Mouse (Mus musculus) lung, postnatal 10 days (tissue): ENCODE results near the gene 4930404H24Rik.

Source experiments
- DNase-seq: peaks from one replicate; pipeline ENCODE4 v3.0.0; 2021

4930404H24Rik gene

DNA sequence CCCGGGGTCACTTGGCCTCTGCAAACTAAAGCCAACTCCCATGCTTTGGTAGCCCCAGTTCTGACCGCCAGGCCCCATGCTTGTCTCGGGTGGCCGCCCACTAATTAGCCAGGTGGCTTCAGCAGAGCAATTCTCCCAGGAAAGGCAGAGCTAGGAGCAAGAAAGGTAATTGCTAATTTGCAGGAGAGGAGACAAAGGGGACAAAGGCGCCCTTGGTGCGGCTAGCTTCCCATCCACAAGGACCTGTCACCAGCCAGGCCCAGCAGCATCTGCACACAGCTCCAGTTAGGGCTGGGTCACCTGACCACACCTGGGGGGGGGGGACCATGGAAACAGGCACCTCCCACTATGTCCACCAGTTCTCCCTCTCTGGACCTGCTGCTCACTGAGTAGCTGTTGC, 19.0 kb downstream of the 4930404H24Rik start:
- DNase-seq = no peak

DNA sequence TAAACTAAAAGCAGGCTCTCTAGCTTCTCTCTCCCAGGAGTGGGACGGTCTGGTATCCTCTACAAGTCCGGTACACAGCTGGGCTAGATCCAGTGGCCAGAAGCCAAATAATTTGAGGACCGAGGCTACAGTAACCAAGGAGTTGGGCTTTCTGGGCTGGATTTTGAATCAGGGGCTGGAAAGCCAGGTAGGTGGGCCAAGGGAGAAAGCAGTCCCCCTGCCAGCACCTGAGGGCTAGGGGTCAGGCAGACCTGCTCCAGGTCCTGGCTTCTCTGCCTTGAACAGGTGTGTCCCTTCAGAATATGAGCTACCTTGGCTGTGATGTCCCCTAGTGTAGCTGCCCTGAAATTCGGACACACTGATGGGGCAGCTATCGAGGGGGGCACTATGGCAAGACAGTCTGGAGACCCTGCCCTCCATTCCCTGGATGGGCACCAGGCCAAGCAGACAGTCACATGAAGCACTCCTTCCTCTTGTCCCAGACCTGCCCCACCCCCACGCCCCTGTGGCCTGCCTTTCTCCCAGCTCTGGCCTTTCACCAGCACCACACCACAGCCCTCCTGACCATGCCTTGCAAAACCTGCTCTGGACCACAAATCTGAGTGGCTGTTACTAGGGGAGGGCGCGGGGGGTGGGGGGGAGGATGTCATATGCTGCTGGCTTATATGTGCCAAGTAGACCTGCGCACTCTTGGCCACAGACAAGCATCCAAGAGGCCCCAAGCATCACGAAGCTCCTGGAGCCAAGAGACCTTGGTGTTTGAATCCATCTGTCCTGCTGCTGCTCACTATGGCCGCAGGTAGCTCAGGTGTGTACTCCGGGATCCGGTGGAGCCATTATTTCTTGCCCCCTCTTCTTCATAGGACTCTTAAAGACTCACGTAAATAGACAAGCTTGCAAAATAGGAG, 20.1 kb downstream of the 4930404H24Rik start:
- DNase-seq = peak; percentile 34

DNA sequence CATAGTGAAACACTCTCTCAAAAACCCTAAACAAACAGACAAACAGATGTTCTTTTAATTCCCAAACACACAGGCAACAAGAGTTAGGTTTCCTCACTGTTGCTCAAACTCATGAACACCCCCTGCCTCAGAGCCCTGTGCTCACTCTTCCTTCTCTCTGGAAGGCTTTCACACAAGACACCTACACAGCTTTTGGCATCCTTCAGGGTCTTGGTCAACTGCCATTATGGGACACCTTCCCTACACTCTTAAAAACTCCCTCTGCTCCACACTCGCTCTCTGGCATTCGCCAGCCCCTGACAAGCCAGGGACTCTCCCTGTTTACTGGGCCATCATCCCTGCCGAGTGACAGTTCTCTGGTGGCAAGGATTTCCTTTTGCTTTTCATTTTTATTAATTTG, 21.4 kb downstream of the 4930404H24Rik start:
- no peak for DNase-seq

DNA sequence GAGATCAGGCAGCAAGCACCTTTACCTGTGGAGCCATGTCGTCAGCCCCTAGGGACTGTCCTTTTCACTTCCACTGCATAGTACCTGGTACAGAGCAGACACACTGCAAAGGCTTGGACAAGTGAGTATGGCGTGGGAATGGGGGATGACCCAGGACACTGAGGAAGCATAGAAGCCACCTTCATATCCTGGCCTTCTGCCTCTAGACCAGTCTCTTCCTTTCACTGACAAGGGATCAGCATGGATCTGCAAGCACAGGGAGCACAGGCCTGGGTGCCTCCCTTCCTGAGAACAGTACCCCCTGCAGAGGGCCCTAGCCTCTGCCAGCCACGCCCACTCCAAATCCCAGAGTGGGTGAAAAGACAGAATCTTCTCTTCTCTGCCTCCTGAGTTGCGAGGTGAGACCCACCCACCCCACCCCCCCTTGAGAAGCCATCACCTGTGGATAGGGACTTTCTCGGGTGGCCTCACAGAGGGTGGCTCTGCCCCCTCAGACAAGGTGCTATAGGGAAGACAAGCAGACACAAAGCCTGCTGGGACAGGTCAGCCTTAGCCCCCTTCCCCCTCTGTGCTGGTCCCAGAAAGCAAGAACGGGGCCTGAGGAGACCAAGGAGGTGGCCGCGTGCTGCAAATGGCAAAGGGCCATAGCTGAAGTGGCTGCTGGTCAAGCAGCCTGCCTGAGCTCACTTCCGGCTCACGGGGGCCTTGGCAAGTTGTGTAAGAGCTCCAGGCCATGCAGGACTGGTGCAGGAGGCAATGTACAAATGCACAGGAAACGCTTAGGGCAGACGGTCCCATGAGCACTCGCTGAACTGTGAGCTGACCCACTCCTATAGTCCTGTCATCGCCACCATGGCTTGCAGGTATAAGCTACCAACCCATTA, 22.1 kb downstream of the 4930404H24Rik start:
- DNase-seq = peak; percentile 69

DNA sequence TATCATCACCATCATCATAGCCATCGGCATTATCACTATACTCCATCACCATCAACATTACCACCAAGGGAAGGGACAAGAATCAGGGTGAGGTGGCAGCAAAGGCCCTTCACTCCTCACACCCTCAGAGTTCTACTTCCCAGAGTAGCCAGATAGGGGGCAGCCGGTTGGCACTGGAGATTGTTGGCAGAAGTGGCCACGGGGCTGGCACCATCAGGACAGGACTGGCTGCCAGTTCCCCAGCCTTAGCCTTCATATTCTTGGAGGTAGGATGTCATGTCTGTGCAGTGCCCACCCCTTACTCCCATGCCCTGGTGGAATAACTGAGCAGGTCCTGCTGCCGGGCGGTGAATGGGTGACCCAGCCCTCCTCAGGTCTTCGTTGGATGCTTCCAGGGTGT, 23.0 kb downstream of the 4930404H24Rik start:
- DNase-seq = no peak

DNA sequence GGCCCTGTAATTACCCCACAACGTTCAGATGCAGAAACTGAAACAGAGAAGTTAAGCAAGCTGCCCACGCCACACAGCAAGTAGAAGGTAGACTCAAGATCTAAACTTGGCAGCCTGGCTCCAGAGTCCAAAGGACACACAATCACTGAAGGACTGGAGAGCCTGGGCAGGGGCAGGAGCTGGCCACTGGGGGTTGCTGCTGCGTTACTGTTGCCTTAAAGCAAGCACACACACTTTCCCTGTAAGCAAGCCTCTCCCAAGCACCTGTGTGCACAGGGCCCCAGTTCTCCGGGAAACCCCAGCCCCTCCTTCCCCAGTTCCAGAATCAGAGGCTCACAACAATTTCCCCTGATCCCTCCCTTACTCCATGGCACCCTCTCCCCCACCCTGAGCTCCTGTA, 24.4 kb downstream of the 4930404H24Rik start:
- no peak for DNase-seq

DNA sequence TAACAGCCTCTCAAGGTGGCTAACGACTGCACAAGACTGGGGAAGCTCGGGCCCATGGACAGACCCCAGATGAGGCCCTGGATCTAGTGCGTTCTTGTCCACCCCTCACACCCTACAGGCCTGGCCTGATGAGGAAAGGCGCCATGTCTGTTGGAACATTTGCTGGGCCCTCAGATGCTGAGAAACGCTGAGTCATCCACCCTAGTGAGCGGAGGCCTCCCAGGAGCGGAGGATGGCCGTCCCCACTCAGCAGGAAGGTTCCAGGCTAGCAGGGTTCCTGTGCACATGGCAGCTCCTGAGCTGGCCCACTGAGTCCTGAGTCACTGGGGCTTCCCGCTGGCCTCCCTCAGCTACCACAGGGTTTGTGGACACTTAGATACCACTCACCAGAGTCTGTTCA, 27.5 kb downstream of the 4930404H24Rik start:
- no peak for DNase-seq

DNA sequence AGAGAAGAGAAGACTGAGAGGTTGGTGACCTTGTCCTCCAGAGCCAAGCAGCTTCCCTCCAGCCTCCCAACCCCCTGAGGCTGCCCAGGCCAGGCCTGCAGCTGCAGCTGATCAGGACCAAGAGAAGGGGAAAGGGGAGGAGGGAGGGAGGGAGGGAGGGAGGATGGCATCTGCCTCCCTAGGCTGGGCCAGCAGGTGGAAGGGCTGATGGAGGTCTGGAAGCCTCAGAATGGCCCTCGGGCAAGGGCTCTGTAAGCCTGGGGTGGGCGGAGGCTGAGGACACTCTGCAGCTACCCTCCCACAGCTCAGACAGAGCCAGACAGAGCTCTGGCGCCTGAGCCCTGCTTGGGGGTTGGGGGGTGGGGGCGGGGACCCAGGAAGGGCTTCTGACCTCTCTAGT, 29.7 kb downstream of the 4930404H24Rik start:
- DNase-seq = no peak

DNA sequence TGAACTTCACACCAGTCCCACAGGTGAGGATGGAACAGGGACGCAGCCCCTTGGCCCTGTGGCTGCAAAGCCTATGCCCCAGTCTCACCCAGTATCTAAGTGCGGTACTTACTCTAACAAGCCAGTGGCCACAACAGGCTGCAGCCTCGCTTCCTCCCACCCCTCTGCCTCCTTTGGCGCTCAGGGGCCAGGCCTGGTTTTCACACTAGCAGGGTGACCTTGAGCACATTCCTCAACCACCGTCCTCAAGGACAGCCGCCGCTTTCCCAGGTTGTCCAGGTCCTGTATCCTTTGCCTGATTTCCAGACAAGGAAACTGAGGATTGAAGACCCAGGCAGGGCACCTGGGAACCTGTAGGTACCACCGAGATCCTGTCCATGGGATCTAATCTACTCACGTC, 30.6 kb downstream of the 4930404H24Rik start:
- DNase-seq = no peak

DNA sequence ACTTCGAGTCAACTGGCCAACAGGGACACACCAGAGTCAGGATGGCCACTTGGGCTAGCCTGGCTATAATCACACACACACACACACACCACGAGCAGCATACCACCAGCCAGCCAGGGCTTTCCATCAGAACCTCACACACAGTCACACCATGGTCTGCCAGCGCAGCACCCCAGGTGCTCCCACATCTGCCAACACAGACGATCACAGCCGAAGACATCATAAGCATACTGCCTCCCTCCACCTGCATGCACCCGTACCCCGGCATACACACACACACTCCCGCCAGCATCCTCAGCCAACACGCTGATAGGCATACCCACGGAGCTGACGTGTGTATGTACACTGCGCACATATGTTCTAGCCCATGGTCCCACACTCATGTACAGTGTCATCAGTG, 31.1 kb downstream of the 4930404H24Rik start:
- no peak for DNase-seq

DNA sequence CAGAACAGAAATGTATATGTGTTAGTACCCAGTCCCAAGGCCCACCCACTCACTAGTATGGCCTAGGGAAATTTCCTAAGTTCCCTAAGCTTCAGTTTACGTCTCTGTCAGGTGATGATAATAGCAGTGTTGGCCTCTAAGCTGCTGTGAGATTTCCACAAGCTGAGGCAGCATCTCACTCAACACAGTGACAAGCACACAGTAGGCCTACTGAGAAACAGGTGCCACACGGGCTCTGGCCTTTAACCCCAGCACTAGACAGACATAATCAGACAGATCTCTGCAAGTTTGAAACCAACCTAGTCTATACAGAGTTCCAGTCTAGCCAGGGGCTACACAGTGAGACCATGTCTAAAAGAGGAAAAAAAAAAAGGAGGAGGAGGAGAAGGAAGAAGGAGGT, 32.1 kb downstream of the 4930404H24Rik start:
- no peak for DNase-seq

DNA sequence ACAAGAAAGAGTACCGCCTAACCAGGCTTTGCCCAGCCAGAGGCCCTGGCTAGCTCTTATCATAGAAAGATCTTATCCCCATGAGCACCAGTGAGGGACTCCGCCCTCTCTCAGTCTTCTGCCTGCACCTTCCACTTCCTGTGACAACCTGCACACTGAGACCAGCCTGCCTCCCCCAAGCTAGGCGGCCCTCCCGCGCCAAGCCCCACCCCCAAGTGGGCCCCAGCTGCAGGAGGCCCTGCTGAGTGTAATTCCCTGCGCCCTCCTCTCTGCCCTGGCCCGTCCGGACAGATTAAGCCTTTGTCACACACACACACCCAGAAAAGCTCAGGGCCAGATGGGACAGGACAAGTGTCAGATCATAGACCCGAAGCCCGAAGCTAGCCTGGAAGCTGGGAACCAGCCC, 33.3 kb downstream of the 4930404H24Rik start:
- peak; percentile 26 for DNase-seq

DNA sequence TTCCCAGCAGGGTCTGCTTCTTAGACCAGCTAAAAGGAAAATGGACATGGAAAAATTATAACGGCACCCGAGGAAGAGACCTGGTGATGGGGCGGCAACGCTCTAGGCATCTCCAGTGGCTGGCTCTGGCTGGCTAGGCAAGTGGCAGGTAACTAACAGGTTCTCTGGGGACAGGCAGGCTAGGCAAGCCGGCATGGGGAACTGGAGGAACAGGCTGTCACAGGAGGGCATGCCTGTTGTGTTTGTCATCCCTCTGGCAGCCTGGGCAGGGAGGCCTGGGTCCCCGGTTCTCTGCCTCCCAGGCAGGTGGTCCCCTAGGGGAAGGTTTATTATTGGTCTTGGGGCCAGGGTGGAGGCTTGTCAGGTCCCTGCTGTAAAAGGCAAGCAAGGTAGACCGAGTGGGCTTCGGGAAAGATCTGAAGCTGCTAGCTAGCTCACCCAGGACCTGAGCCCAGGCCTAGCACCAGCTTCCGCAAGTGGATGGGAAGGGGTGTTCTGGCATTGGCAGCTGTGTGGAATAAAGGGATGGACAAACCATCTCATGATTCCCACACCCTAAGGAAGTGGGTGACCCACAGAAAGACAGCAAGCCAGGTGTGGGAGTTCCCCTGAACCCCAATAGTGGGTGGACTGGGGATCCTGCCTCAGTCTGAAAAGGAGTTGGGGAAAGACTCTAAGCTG, 34.4 kb downstream of the 4930404H24Rik start:
- no peak for DNase-seq

DNA sequence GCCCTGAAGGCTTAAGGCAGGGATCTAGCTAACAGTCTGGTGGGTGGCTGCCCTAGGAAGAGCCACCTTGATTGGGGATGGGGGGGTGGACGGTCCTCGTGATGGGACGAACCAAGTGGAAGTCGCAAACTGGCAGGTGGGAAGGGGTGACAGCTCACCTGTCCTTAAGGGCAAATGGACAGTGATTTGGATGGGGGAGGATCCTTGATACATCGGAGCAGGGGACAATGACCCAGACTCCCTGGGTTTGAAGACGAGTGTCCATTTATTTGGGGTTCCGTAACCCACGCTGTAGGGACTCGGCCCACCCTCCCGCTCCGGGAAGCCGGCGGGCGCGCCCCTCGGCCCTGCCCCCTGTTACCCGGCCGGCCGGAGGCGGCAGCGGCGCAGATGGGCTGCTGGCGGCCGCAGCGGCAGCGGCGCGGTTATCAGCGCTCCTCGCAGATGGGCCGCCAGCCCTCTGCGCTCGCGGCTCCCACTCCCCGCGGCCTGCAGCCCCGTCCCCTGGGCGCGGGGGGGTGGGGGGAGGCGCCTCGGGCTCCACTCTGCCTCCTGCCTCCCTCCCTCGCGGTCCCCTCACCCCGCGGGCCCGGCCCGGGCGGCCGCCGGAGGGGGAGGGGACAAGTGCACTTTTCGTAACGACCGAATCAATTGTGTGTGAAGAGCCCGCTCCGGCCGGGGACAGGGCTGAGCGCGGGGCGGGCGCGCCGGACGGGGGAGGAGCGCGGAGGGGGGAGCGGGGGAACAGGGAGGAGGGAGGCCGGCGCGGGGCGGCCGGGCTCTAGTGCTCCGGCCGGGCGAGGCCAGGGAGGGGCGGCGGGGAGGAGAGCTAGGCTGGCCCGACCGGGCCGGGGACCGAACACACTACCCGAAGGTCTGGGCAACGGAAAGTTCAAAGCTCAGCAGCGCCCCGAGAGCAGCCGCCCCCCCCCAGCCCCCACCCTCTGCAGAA, 35.3 kb downstream of the 4930404H24Rik start:
- peak; percentile 53 for DNase-seq

DNA sequence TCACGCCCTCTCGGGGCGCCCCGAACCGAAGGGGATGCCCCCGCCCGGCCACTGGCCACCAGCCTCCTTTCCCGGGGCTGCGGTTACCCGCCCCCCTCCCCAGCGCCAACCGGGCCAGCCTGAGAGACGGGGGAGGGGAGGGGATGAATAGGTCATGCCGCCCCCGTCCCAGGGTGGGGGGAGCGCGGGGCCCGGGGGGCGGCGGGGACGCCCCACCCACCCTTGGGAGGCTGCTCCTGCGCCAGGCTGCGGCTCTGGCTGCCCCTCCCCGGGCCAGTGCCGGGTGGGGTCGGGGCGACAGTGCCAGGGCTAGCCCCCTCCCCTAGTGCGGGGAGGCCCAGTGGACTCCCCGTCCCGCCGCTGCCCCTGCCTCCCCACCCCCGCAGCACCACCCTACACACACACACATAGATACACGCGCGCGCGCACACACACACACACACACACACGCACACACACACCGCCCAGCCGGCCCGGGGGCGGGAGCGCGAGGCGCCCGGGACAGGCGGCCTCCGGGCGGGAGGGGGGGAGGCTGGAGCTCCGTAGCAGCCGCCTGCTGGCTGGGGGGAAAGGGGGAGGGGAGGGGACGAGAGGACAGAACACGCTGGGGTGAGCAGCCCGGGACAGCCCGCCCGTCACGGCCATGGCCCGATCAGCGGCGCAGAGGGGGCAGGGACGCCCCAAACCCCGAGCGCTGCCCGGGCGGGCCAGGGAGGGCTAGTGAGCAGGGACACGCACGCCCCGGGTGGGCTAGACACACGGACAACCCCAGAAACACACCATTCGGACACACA, 36.2 kb downstream of the 4930404H24Rik start:
- DNase-seq = peak; percentile 34

DNA sequence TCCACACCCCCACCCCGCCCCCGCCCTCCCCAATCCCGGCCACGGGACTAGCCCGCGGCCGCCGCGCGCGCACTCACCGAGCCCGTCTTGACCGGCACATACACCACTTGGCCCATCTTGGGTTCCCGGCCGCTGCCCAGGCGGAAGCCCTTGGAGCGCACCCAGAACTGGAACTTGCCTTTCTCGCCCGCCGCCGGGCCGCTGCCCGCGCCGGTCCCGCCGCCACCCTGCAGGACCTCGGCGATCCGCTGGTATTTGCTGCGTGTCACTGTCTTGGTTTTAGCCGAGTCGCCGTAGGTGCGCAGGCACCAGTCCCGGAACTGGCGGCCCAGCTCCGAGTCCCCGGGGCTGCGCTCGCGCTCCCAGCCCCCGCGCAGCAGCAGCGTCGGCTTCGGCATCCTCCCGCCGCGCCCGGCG, 36.8 kb downstream of the 4930404H24Rik start:
- DNase-seq = peak; percentile 45

DNA sequence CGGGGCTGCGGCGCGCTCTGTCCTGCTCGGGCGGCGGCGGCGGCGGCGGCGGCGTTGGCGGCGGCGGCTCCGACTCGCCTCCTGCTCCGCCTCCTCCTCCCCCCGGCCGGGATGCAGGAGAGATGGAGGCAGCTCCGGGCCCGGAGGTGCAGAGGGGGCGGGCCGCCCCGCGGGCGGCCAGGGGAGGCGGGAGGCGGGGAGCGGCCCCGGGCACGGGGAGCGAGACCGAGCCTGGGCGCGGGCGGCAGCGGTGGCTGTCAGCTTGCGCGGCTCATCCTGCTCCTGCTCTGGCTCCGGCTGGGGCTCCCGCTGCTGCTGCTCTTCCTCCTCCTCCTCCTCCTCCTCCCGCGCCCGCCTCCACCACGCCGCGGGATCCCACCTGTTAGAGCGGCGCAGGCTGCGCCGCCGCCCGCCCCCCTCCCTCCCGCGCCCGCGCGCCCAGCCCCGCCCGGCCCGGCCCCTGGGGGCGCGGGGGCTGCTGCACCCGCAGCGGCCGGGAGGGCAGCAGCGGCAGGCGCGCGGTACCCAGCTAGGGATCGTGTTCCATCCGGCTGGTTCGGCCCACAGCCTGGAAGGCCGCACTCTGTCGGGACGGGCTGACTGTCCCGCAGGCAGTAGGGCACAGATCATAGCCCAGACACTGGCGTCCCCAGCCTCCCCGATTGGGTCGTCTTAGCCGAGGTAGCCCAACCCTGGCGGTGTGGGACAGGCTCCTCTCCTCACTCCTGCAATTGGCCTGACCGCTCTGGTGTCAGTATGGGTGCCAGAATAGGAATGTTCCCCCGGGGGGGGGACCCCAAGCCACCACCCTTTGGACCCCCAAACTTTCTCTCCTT, 37.6 kb downstream of the 4930404H24Rik start, which contains the start of gene Nol4l:
Gene Nol4l, minus strand, starts transcription at position 41 of the 836 bp plus-strand sequence.
- DNase-seq = peak; percentile 28

DNA sequence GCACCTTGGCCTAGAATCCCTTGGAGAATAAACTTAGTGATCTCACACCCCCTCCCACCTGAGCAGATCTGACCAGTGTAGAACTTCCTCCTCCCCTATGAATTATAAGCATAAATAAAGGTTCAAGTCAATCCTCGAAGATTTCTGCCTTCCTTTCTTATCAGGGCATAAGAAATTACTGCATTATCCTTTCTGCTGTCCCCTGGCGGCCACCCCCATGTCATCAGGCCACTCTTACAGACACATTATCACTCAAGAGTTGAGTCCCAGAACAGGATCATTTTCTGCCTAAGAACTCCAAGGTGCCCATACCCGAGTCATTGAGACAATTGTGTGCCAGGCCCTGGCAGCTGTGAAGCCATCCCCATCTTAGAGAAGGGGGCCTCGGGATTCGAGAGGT, 38.4 kb downstream of the 4930404H24Rik start:
- no peak for DNase-seq

DNA sequence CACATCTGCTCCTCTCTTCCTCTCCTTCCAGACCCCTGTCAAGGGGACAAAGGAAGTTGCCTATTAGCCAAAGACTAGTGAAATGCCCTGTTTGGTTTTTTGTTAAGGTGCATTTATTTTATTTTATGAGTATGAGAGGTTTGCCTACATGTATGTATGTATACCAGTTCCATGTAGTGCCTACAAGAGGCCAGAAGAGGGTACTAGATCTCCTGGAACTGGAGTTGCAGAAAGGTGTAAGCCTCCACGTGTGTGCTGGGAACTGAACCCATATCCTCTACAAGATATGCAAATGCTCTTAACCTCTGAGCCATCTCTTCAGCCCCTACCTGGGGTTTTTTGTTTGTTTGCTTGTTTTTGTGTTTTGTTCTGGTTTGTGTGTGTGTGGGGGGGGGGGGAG, 41.4 kb downstream of the 4930404H24Rik start:
- no peak for DNase-seq

DNA sequence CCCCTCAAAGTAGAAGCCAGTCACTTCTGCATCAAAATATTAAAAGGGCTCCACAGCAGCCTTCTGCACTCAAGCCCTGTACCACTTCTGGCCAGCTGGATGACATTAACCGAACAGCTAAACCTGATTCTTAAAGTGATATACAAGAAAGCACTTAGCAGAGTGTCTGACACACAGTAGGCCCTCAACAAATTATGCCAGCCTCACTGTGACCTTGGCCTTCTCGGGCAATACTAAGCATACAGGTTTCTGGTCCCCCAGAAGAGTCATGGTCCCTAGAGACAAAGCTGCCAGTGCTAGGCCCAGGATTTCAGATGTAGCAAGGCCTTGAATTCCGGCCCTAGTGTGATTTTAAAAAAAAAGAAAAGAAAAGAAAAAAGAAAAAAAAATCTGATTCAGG, 46.3 kb downstream of the 4930404H24Rik start:
- no peak for DNase-seq
